Mouse (Mus musculus): ENCODE results near the gene Yeats4. TPM values are rescaled to one million over a fixed set of nuclear protein-coding genes. Genes with fewer than 3 reads are reported as not detected.

The Yeats4 gene
- polyA plus RNA-seq, 1 experiment, result 26.4 TPM

DNA sequence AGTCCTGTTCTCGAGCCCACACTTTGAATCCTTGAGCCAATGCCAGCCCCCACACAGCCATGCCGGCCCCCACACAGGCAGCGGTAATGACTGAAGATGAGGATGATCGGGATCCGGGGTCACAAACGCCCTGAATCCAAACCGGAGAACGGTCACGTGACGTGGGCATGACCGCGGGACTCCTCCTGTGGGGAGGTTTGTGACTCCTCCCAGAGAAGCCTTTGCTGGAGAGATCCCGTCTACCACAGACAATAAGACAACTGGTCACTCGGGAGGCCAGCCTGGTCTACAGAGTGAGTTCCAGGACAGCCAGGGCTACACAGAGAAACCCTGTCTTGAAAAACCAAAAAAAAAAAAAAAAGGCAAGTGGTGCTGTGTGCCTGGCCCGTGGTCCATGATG lies 16.1 kb downstream of the Yeats4 start:
- Histone ChIP-seq H3K4me3 (replicated peaks) (no peak overlapping the region), H3K36me3 (ENCODE audit: control insufficient read depth) (peaks cover 17% of the 10 kb centered on the region), H3K27me3 (ENCODE audit: control insufficient read depth) (no peaks in the 10 kb centered on the region; the same call in 1 of the 2 replicates), H3K9me3 (ENCODE audit: control insufficient read depth, low read length) (no peaks in the 10 kb centered on the region), H3K4me1 (ENCODE audit: control insufficient read depth) (peaks cover 7% of the 10 kb centered on the region)
- TF ChIP-seq TAL1 (IDR thresholded peaks at IDR 0.05; ENCODE audit: low read length) (no peak), GATA1 (IDR thresholded peaks at IDR 0.05; ENCODE audit: low read length) (no peak)

DNA sequence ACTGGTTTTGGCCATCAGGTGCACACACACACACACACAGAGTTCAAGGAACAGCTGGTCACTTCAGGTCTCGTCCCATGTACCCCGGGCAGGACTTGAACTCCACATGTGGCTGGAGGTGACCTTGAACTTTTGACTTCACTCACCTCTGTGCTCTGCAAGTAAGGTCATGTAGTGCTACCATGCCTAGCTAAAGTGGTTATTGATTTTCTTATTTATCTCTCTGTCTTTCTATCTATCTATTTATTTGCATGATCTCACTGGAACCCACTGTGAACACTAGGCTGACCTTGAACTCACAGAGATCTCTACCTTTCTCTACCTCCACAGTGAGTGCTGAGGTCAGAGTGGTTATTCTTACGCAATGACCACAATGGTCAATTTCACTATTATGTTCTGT lies 18.2 kb downstream of the Yeats4 start:
- no peak overlapping the region for H3K4me3 ChIP-seq (replicated peaks)
- no peaks in the 10 kb centered on the region for H3K9me3 ChIP-seq (ENCODE audit: control insufficient read depth, low read length)
- no peaks in the 10 kb centered on the region for H3K36me3 ChIP-seq (ENCODE audit: control insufficient read depth)
- peaks cover 13% of the 10 kb centered on the region for H3K4me1 ChIP-seq (ENCODE audit: control insufficient read depth)
- TF ChIP-seq TAL1 (IDR thresholded peaks at IDR 0.05; ENCODE audit: low read length) (no peak), GATA1 (IDR thresholded peaks at IDR 0.05; ENCODE audit: low read length) (no peak)
- H3K27me3 ChIP-seq (ENCODE audit: control insufficient read depth), result no peaks in the 10 kb centered on the region; the same call in none of the 2 replicates

DNA sequence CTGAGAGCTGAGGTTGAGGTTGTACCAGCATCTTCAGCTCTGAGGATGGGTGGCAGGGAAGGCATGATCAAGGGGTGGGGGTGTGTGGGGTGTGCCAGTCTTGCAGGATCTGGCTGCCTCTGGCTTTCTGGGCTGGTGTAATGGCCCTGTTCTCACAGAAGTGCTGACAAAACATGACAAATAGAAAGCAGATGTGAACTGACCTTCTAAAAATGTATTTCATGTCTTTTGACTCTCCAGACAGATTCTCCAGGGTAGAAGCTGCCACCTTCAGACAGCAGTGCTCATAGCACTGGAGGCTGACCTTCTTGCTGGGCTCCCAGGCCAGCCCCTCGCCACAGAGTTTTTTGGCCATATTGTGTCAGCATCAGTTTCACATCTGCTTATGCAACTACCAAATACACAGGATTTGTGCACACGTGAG lies 20.7 kb downstream of the Yeats4 start:
- peaks cover 6% of the 10 kb centered on the region for H3K27me3 ChIP-seq (ENCODE audit: control insufficient read depth)
- H3K36me3 ChIP-seq (ENCODE audit: control insufficient read depth), result no peaks in the 10 kb centered on the region
- no peak for TF ChIP-seq GATA1 (IDR thresholded peaks at IDR 0.05; ENCODE audit: low read length)
- TF ChIP-seq TAL1 (IDR thresholded peaks at IDR 0.05; ENCODE audit: low read length), result no peak
- H3K4me1 ChIP-seq (ENCODE audit: control insufficient read depth), result peaks cover 6% of the 10 kb centered on the region
- no peak overlapping the region for H3K4me3 ChIP-seq (replicated peaks)
- H3K9me3 ChIP-seq (ENCODE audit: control insufficient read depth, low read length), result no peaks in the 10 kb centered on the region

DNA sequence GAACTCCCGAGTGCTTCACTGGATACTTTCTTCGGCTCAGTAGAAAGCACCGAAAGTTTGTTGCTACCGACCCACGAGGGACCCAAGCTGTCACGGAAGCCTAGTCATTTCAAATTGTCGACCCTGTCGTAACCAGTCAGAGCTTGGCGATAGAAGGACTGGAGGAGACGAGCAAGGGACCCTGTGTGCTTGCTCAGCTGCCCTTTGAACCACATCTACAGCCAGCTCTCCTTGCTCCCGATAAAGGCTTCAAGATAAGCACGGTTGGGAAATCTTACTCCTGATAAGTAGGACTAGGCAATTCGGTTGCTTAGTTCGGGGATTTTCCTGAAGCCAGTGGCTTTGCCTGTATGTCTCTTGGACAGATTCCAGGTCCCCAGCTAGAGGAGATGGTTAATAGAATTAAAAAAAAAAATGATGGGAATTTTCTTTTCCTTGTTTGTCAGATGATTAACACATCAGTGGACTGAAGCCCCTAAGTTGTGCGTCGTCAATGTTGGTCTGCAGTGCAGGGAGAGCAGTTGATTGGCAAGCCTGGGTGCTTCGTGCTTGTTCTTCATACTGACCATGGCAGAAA lies 21.2 kb downstream of the Yeats4 start:
- TF ChIP-seq GATA1 (IDR thresholded peaks at IDR 0.05; ENCODE audit: low read length) (no peak), TAL1 (IDR thresholded peaks at IDR 0.05; ENCODE audit: low read length) (no peak)
- no peaks in the 10 kb centered on the region for H3K9me3 ChIP-seq (ENCODE audit: control insufficient read depth, low read length)
- no peaks in the 10 kb centered on the region for H3K36me3 ChIP-seq (ENCODE audit: control insufficient read depth)
- H3K4me3 ChIP-seq (replicated peaks), result no peak overlapping the region
- peaks cover 6% of the 10 kb centered on the region for H3K4me1 ChIP-seq (ENCODE audit: control insufficient read depth)
- H3K27me3 ChIP-seq (ENCODE audit: control insufficient read depth), result peaks cover 8% of the 10 kb centered on the region

DNA sequence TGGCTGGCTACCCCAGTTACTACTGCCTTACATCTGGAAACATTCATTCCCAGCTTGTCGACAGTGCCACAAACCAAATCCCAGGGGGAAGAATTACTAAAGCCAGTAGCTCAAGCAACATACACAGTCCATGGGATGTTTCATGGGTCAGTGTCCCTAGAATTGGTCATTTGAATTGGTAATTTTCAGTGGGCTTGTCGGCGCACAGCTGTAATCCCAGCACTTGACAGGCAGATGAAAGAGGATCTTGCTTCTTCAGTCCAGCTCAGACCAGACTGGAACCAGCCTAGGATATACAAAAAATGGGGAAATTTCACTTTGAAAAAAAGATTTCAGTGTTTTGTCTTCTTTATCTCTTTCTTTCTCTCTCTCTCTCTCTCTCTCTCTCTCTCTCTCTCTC lies 24.6 kb downstream of the Yeats4 start:
- Histone ChIP-seq H3K4me3 (replicated peaks) (no peak overlapping the region), H3K36me3 (ENCODE audit: control insufficient read depth) (no peaks in the 10 kb centered on the region), H3K4me1 (ENCODE audit: control insufficient read depth) (peaks cover 6% of the 10 kb centered on the region), H3K9me3 (ENCODE audit: control insufficient read depth, low read length) (no peaks in the 10 kb centered on the region), H3K27me3 (ENCODE audit: control insufficient read depth) (peaks cover 8% of the 10 kb centered on the region)
- no peak for TF ChIP-seq TAL1 (IDR thresholded peaks at IDR 0.05; ENCODE audit: low read length)
- TF ChIP-seq GATA1 (IDR thresholded peaks at IDR 0.05; ENCODE audit: low read length), result no peak

DNA sequence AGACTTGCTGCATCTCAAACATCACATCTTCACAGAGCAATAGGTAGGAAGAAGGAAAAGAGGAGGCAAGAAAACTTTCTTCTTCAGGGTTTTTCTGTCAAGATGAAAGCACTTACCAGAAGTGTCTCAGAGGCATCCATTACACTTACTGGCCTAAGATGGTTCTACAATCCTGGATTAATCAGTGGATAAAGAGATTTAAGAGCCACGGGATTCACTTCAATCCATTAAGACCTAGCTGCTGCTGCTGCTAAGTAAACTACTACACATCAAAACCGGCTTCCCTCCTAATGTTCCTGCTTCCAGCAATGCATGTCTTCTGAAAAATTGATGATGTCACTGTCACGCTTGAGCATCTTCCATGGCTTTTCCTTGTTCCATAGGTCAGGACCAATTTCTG lies 27.6 kb downstream of the Yeats4 start:
- H3K36me3 ChIP-seq (ENCODE audit: control insufficient read depth), result no peaks in the 10 kb centered on the region
- TF ChIP-seq GATA1 (IDR thresholded peaks at IDR 0.05; ENCODE audit: low read length), result no peak
- no peak for TF ChIP-seq TAL1 (IDR thresholded peaks at IDR 0.05; ENCODE audit: low read length)
- H3K4me1 ChIP-seq (ENCODE audit: control insufficient read depth), result no peaks in the 10 kb centered on the region; the same call in 1 of the 2 replicates
- no peaks in the 10 kb centered on the region for H3K9me3 ChIP-seq (ENCODE audit: control insufficient read depth, low read length)
- H3K4me3 ChIP-seq (replicated peaks), result no peak overlapping the region
- H3K27me3 ChIP-seq (ENCODE audit: control insufficient read depth), result peaks cover 8% of the 10 kb centered on the region

DNA sequence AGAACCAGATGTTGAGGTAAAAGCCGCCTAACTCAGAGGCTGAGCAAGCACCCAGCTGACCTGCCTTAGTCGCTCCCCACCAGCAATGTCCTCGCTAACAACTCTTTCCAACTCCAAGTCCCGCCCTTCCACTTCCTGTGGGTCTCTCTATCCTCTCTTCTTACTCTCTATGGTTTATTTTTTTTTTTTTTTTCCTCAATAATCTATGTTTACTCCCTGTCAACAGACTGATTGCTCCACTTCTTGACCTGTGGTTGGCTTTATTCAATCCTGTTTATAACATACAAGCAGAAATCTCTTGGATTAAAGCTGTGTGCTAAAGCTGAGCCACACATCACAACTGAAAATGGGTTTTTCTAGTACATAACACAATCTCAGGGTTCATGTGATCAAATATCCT lies 28.6 kb downstream of the Yeats4 start:
- H3K4me3 ChIP-seq (replicated peaks), result no peak overlapping the region
- no peaks in the 10 kb centered on the region for H3K36me3 ChIP-seq (ENCODE audit: control insufficient read depth)
- H3K9me3 ChIP-seq (ENCODE audit: control insufficient read depth, low read length), result no peaks in the 10 kb centered on the region
- H3K4me1 ChIP-seq (ENCODE audit: control insufficient read depth), result peaks cover under 1% of the 10 kb centered on the region
- peaks cover 8% of the 10 kb centered on the region for H3K27me3 ChIP-seq (ENCODE audit: control insufficient read depth)
- no peak for TF ChIP-seq TAL1 (IDR thresholded peaks at IDR 0.05; ENCODE audit: low read length)
- TF ChIP-seq GATA1 (IDR thresholded peaks at IDR 0.05; ENCODE audit: low read length), result no peak

DNA sequence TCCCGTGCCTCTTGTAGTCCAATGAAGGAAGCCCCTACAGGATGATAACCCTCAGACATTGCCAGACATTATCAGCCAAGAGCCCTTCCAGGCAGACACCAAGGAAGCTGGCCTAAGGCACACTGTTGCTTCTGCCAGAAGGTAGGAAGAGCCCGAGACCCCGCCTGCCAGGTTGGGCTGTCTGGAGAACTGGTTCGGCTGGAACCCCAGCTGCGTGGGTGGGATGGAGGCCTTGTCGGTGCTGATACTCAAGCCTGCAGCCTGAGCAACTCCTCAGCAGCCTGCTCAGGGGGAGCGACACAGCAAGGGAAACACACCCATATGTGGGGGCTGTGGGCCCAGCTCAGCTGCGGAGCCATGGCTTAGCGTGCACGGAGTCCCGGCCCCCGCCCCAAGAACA lies 29.3 kb downstream of the Yeats4 start:
- Histone ChIP-seq H3K36me3 (ENCODE audit: control insufficient read depth) (no peaks in the 10 kb centered on the region), H3K27me3 (ENCODE audit: control insufficient read depth) (peaks cover 8% of the 10 kb centered on the region), H3K4me3 (replicated peaks) (no peak overlapping the region), H3K4me1 (ENCODE audit: control insufficient read depth) (peaks cover 4% of the 10 kb centered on the region), H3K9me3 (ENCODE audit: control insufficient read depth, low read length) (no peaks in the 10 kb centered on the region)
- no peak for TF ChIP-seq GATA1 (IDR thresholded peaks at IDR 0.05; ENCODE audit: low read length)
- no peak for TF ChIP-seq TAL1 (IDR thresholded peaks at IDR 0.05; ENCODE audit: low read length)

DNA sequence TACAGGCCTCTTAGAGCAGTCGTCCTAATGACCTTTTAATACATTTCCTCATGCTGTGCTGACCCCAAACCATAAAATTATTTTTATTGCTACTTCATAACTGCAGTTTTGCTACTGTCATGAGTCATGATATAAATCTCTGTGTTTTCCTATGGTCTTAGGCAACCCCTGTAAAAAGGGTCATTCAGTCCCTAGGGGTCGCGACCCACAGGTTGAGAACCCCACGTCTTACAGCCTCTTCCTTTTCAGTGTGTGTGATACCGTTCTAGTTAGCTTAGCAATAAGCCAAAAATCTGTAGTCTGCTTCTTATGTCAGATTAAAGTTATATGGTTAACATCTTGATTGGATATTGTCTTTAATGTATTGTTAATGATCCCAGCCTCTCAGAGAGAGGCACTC lies 30.9 kb downstream of the Yeats4 start:
- Histone ChIP-seq H3K36me3 (ENCODE audit: control insufficient read depth) (no peaks in the 10 kb centered on the region), H3K9me3 (ENCODE audit: control insufficient read depth, low read length) (no peaks in the 10 kb centered on the region), H3K27me3 (ENCODE audit: control insufficient read depth) (no peaks in the 10 kb centered on the region; the same call in 1 of the 2 replicates), H3K4me3 (replicated peaks) (no peak overlapping the region), H3K4me1 (ENCODE audit: control insufficient read depth) (peaks cover 4% of the 10 kb centered on the region)
- TF ChIP-seq GATA1 (IDR thresholded peaks at IDR 0.05; ENCODE audit: low read length) (no peak), TAL1 (IDR thresholded peaks at IDR 0.05; ENCODE audit: low read length) (no peak)

Data from erythroblast, embryonic 14.5 days (primary cell).